Mouse (Mus musculus): ENCODE measurements around the gene Patl2.
A peak's percentile ranks its signal among the peaks of the same experiment; 100 is the strongest.
"Not testable (repeated sequence)": the region's sequence is repeated elsewhere in the genome, so short reads cannot be mapped to it uniquely, and the experiment has no call there.

The Patl2 gene

DNA sequence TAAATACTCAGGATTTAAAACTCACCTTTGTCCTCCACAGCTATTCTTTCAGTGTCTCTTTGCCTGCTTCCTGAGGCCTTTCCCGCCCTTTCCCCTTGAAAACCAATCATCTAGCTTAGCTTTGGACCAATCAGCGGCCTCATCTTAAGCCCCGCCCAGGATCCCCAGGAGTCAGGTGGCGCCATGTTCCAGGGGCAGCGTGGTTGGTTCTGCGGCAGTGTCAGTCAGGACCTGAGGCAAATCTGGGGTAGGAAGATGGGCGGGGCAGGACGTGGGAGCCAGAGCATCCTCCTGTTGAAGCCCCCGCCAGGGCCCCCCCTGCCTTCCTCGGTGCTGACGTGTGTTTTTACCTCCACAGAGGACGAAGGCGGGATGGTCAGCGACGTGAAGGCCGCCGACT lies at the start of gene Patl2, which contains the start of gene Terb2:
Gene Patl2 (minus strand): TSS at position 84 of the 400 bp plus-strand sequence.
Gene Terb2 (plus strand): TSS at position 167 of the 400 bp plus-strand sequence.
- DNase-seq (ENCODE audit: low read depth, low spot score) = no peak

DNA sequence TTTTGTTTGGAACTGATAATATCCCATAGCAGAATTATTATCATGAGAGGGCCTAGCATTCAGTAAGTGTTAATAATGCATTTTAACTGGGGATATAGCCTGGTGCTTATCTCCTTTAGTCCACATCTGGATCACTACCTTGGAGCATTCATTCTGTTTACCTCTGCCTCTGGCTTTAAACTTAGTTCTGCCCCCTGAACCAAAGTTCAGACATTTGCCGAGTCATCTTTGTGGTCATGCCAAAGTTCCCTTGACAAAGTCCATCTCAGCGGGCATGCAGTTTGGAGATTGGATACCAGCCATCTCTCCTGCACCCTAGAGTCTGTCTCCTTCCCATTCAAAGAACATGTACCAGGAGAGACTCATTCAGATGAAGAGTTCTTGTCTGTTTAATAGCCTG lies 49.4 kb upstream of the Patl2 start:
- no peak for DNase-seq (ENCODE audit: low read depth, low spot score)

DNA sequence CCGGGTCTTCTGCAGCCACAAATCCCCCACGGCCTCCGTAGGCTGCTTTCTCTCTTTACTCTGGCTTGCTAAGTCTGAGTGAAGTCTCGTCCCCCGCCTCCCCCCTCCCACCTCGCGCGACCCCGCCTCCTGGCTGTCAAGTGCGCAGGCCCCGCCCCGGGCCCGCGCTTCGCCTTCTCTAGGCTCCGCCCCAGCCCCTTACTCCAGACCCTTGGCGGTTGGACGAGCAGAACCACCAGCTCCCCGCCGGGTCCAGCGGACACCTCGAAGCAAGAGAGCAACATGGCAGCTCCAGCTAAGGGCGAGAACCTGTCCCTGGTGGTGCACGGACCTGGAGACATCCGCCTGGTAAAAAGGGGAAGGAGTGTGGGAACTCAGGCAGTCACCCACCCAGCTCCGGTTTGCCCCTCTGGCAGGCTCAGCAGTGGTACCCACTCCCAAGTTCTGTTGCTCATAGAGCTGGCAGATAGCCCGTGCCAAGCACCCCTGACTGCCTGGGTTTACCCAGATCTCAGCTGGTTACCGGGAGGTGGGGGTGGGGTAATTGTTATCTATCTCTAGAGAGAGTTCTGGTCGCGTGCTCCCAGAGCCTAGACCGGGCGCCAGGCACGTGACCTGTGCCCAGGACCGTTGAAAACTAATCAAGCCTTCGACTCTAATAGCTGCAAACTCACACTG lies 48.8 kb upstream of the Patl2 start, which contains the start of gene Sord:
Gene Sord (plus strand): TSS at position 139 of the 678 bp plus-strand sequence.
- DNase-seq (ENCODE audit: low read depth, low spot score) = peak; percentile 70

DNA sequence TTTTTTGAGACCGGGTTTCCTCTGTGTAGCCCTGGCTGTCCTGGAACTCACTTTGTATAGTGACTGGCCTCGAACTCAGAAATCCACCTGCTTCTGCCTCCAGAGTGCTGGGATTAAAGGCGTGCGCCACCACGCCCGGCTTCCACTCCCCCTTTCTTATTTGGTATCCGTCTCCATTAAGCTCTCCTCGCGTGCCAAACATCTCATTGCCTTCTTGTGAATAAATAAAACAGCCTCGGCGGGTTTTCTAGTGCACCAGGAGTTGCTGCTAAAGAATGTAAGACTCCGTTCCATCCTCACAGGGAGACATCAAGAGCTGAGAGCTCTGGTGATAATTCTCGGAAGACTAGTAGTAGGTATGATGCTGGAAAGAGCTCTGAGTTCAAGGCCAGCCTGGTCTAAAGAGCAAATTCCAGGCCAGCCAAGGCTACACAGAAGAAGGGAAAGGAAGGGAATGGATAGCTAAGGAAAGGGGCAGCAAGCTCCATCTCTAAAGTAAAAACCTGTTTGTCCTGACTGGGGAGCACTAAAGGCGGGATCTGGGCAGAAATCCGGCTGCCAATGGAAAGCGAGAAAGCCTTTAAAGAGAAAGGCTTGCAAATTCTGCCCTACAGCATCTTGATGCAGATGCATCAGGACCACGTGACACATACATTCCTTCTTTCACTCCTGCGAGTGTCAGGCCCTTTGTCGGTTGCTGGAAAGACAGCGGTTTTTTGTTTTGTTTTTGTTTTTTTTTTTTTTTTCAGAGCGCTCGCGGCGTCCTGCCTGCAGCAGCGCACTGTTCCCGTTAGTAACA lies 48.0 kb upstream of the Patl2 start:
- DNase-seq (ENCODE audit: low read depth, low spot score) = peak; percentile 42

DNA sequence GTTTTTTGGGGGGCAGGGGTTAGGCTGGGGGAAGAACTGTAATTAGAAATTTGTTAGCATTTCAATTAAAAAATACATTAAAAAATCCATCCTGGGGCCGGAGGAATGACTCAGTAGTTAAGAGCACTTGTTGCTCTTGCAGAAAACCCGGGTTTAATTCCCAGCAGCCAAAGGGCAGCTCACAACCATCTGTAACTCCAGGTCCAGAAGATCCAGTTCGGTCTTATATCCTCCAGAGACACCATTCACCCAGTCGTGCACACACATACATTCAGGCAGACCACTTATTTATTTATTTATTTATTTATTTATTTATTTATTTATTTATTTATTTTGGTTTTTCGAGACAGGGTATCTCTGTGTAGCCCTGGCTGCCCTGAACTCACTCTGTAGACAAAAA lies 47.4 kb upstream of the Patl2 start:
- no peak for DNase-seq (ENCODE audit: low read depth, low spot score)

DNA sequence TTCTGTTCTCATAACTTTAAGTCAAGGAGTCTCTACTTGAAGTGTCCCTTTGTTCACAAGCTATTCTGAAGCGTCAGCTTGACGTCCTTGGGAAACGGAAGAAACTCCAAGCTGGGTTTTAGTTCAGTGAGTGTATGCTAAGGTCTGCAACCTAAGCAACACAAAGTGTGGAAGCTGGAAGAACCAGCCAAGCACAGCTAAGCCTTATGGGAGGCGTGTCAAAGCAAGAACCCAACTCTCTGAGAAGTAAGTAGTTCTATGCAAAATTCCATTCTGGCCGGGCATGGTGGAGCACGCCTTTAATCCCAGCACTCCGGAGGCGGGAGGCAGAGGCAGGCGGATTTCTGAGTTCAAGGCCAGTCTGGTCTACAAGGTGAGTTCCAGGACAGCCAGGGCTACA lies 45.6 kb upstream of the Patl2 start:
- no peak for DNase-seq (ENCODE audit: low read depth, low spot score)

DNA sequence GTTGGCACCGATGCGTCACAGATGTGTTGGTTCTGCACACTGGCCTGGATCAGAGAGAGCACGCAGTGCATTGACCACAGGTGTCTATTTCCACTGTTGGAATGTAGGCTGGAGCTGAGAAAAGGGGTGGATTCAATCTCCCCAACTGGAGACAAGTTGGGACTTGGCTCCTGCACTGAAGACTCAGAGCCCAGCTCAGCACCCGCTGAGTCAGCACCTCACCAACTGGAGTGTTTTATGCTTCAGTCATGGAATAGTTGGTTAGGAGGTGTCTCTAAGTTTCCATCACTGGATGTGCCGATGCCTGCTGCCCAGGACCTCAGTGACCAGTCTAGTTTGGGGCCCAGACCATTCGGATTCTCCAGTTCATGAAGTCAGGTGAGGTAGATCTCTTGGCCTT lies 44.4 kb upstream of the Patl2 start:
- DNase-seq (ENCODE audit: low read depth, low spot score) = no peak

DNA sequence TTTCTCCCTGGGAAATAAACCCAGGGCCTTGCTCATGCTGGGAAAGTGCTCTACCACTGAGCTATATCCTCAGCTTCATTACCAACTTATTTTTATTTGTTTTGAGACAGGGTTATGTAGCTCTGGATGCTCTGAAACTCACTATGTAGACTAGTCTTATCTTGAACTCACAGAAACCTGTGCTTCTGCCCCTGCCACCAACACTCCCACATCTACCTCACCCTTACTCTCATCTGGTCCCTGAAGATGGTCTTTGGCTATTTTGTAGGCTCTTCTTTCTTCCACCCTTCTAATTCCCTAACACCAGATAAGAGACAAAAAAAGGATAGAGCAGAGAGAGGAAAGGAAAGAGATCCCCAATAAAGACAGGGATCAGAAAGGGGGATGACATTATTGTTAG lies 37.7 kb upstream of the Patl2 start:
- DNase-seq (ENCODE audit: low read depth, low spot score) = no peak

DNA sequence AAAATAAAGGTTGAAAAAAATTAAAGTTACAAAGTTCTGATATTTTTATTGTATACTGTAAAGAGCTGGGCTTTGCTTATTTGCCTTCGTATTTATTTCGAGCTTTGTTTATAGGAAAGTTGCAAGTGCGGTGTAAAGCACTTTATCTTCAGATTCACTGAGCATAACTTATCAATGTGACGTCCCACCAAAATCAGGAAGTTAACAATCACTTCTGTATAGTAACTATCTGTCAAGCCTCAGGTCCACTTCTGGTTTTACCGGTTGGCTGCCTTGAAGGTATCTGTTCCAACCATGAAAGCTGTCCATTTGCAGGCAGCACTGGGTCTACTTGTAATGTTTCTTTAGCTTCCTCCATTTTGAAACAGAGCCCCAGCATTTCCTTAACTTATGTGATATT lies 36.3 kb upstream of the Patl2 start:
- no peak for DNase-seq (ENCODE audit: low read depth, low spot score)

DNA sequence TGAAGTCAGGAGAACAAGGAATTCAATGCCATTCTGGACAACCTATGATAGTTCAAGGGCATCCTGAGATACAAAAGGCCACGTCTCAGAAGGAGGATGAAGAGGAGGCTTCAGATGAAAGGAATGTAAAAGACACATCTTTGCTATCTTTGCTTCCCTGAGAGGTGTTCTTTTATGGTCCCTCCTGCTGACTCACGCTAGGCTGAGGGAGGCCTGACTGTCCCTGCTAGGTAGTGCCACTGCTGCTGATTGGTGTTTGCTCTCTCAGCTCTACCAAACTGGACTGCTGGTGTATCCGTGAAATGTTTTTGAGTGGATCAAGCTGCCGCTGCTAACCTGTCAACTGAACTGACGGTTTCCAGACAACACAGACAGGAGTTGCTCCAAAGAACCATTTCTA lies 35.8 kb upstream of the Patl2 start:
- DNase-seq (ENCODE audit: low read depth, low spot score) = no peak

DNA sequence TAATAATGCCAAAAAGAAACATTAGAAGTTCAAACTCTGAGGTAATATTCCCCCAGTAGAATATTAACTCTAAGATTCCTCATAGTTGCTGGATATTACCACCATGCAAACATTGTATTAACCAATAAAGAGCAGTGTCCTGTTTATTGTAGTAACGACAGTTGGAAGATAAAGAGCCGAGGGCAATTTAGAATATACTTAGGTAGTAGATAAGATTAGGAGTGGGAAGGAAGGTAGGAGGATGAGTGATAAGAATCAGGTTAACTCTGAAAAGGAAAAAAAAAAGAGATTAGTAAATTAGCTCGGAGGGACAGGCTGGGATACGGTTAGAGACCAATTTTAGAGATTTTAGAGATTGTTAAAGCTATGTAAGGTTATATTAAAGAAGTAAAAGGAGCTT lies 35.4 kb upstream of the Patl2 start:
- DNase-seq (ENCODE audit: low read depth, low spot score) = no peak

DNA sequence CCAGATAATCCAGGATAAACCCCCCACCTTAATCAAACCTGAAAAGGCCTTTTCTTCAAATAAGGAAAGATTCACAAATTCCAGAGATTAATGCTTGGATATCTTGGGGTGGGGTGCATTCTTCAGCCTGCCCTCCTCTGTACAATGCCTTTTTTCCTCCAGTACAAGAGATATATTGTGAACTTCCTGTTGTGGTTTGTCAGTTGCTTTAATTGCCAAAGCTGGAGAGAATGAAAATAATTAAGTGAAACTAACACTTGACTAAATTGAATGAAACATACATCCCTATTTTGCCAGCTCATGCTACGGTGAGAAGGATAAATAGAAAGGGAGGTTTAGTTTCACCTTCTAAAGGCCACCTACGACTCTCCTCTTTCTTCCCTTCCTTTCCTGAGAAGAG lies 32.2 kb upstream of the Patl2 start:
- DNase-seq (ENCODE audit: low read depth, low spot score) = no peak

DNA sequence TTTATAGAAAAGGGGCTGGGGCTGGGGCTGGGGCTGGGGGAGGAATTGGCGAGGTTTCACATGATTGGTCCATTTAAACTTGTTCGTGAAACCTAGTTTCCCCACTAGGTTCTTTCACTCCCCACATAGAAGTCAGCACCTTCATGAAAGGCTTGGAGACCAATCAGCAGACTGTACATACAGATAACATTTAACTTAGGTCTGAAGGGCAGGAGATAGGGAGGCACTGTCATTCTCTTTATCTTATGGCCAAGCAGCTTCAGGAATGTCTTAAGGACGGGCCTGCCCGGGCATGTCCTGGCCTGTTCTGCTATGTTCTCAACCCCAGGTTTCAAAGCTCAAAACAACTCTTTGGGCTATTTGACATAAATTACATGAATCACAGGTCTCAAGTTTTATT lies 31.1 kb upstream of the Patl2 start:
- DNase-seq (ENCODE audit: low read depth, low spot score) = not testable (repeated sequence)

DNA sequence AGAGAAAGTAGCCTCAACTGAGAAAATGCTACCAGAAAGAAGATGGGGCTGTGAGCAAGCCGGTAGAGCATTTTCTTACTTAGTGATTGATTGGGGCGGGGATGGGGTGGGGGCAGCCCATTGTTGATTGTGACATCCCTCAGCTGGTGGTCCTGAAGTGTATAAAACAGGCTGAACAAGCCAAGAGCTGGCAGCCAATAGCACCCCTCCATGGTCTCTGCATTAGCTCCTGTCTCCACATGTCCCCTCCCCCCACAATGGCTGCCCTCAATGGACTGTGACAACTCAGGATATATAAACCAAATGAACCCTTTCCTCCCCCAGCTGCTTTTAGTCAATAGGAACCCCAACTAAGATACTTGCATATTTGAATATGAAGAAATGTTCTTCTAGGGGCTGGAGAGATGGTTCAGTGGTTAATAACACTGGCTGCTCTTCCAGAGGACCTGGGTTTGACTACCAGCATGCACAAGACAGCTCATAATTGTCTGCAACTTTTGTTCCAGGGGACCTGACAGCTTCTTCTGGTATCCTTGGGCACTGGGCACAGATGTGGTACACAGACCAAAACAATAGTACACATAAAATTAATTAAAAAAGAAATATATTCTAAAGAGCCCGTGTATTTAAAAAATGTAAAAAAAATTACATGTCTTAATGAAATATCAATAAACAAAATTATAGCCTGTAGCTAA lies 24.7 kb upstream of the Patl2 start:
- no peak for DNase-seq (ENCODE audit: low read depth, low spot score)

DNA sequence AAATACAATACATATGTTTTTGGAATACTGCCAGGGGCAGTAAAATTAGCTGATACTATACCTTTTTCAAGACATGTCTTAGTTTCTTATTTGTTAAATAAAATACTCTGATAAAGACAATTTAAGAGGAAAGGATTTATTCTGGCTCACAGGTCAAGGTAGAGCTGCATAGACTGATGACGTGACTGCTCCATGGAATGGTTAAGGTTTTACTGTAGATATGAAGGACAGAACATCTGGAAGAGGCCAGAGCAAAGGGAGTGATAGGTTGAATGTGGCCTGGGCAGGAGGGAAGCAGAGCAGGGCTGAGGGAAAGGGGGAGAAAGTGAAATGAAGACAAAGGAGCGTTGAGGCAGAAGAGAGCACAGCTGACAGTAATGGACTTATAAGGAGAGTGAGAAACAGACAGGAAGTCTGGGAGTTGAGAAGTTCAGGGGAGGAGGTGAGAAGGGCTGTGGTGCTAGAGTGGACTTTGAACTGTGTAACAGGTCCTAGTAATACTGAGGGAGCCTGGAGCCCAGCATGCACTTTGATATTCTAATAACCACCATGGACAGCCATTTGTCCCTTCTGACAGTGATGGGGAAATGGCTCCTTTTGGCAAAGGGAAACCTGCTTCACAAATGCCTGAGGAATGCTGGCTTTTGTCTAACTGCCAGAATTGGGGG lies 20.6 kb upstream of the Patl2 start:
- DNase-seq (ENCODE audit: low read depth, low spot score) = no peak

DNA sequence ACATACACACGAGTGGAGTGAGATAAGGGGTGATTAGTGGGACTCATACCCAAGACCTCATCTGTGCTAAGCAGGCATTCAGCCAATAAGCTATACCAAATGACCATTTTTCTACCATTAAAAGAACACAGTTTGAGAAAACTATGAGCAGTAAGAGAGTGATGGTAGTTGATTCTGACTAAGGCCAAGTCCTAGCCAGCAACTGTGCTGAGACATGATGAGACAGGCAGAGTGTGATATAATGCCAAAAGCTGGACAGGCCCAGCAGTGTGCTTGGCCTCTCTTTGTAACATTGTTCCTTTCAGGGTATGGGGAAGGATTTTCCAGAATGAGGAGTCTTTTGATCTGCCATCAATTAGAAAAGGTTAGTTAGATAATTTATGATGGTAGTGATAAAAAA lies 15.5 kb upstream of the Patl2 start:
- DNase-seq (ENCODE audit: low read depth, low spot score) = no peak

DNA sequence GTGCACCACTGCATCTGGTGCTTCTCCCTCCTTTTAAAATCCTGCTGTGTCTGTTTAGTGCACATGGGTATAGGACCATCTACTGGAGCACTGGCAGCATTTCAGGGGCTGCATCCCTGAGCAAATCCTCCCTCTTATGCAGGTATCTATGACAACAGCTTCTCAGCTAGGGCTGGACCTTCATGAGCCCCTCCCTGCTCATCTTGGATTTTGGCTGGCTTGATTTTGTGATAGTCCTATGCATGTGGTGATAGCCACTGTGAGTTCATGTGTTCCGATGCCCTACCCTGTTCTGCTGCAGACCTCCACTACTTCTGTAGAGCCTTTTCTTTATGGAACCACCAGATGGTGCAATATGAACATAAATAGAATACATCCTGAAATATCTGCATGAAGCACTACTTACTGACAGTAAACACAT lies 8.5 kb upstream of the Patl2 start:
- DNase-seq (ENCODE audit: low read depth, low spot score) = peak; percentile 47

DNA sequence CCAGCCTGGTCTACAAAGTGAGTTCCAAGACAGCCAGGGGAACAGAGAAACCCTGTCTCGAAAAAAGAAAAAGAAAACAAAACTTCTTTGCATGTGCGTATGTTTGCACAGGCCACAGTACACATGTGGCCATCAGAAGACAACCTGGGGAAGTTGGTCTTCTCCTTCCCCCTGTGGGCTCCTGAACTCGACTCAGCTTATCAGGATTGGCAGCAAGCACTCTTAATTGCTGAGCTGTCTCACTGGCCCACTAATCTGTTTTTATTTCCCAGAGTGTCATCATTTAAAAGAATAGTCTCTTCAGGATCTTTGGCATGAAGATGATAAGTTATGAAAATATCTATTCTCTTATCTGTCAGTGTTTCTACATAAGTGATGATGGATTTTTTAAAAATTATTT lies 5.9 kb upstream of the Patl2 start:
- no peak for DNase-seq (ENCODE audit: low read depth, low spot score)

DNA sequence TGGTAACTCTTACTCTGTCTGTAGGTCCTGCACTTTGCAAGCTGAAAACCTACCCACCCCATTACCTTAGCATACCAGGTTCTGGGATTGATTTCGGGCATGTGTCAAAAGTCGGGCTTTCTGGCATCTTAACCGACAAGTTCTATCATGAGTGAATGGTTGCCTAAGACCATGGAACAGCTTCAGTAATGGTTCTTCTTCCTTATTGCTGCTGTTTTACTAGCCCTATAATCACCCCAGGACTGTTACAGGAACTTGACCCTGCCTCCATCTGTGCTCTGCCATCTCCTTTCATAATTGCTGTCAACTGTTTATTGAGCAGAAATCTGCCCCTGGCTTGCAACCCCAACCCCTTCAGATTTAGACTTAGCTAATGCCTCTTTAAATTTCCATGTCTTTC lies 762 bp upstream of the Patl2 start:
- DNase-seq (ENCODE audit: low read depth, low spot score) = no peak

DNA sequence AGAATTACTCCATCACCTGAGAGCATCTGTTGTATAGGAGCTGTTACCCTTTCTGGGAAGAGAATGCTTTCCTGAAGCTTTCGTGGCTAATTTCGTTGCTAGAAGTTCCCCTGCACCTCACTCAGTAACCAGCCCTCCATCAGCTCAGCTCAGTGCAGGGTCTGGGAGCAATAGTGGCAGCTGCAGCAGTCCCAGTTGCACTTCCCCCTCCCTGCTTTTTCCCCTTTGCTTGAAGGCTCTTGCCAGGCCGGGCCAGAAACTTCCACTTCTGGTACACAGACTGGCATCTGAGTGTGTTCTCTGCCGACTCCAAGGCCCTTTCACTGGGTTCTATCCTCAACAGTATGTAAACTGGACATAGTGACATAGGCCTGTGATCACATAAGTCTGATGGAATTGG lies 903 bp downstream of the Patl2 start:
- DNase-seq (ENCODE audit: low read depth, low spot score) = no peak

DNA sequence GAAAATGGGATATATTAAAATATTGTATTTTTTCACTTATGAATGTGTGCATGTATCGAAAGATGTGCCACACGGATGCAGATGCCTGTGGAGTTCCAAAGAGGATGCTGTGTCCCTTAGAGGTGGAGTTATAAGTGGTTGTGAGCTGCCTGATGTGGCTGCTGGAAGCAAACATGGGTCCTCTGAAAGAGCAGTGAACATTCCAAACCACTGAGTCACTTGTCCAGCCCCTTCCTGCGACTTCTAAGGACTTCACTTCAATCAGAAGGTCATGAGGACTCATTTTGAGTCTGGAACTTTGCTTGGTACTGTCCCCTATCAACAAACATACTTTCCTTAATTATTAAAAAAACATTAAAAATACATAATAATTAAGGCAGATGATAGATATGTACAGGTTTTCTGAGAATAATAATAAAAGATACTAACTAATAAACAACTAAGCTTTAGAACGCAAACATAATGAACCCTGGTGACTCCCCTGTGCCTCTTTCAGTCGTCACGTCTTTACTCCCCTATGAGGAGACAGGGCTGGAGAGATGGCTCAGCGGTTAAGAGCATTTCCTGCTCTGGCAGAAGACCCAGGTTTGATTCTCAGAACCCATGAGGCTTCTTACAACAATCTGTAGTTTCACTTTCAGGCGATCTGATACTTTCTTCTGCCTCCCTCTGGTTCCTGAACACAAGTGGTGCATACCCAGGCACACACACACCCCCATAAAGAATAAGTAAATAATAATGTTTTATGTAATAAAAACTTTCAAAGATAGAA lies 5.8 kb downstream of the Patl2 start:
- no peak for DNase-seq (ENCODE audit: low read depth, low spot score)

Measured in brain, embryonic 18.5 days (tissue).